Mouse (Mus musculus): ENCODE measurements at regions not wholly inside any gene's neighbourhood (a gene's known extent, or its start where the extent isn't known, plus 50 kb on each side); places are given as distances from the start of the nearest gene placed in this dataset.
A peak's percentile ranks its signal among the peaks of the same experiment; 100 is the strongest.

DNA sequence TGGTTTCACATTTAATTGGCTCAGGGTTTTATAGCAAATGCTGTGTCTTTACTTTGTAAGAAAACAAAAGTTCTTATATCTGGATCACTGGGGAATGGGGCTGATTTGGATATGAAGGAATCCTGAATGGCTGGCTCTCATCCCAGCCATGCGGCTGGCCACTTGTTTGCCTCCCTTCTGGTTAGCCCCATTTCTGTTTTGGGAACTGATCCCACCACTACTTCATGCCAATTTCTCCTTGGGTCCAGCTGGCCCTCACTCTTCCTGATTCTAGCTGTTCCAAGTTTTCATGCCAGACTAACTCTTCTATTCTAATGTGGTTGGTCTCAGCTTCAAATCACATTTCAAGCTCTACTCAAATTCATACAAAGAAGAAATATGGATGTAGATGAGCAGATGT, 5319.6 kb downstream of the 9330182O14Rik start:
- DNase-seq = peak; percentile 4

DNA sequence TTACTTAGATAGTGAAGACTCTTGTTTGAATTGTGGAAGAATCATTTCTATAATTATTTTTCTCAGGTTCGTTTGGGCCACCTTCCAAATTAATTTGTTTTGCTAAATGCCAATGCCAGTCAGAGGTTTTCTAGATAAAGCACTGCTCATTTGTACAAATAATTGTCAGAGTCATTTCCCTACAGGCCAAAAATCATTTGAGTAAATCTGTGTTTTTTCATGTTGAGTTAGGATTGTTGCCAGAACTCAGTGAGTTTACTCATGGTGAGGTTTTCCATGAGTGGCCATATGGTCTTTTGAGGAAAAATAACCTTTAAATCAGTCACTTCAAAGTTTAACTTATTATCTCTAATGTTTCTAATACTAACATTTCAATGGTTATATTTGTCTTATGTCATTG, 5336.3 kb downstream of the 9330182O14Rik start:
- DNase-seq = no peak

DNA sequence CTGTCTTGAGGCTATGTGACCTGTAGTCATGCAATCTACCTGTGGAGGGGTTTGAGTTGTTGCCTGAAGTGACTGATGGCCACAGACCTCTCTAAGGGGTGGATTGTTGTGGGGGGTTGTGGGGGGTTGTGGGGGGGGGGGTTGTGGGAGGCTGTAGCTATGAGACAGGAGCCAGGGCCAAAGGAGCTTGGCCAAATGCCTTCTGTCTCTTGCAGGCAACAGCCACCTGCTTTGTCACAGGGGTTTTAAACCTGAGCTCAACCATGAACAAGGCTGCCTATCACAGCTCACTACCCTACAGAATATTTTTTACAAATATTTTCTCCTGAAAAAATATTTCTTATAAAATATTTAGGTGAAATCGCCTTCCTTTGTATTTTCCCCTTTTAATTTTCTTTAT, 5339.0 kb downstream of the 9330182O14Rik start:
- no peak for DNase-seq

DNA sequence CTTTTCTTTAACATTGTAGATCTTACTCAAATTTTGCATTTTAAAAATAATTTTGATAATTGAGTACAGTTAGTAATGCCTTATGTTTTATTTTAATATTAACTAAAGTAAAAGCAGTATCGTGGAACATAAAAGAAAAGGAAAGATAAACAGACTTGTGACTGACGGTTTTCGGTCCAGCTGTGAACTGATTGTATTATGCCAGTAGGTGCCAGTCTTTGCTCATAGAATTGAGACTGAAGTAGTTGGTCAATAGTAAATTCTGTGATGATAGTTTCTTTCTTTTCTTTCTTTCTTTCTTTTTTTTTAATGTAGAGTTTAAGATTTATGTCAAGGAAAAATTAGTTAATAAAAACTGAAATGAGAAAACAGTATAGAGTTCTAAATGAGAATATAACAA, 5376.1 kb downstream of the 9330182O14Rik start:
- DNase-seq = no peak

Data from lung, postnatal 10 days (tissue).